Mouse (Mus musculus): ENCODE measurements around the gene Aipl1. TPM values are rescaled to one million over a fixed set of nuclear protein-coding genes. Genes with fewer than 3 reads are reported as not detected.

The Aipl1 gene
- total and polyA plus RNA-seq, 3 experiments = 0.39 to 0.58 TPM; not detected in 1

GRCm38 (mm10) chr11:72000194-72000593 is 37.1 kb downstream of the Aipl1 start:
- Histone ChIP-seq H3K4me3 (ENCODE audit: control insufficient read depth in 1 of 2, insufficient read depth in 1 of 2, low read depth in 2 of 2, low read length in 2 of 2) (no peak overlapping the region), H3K27ac (ENCODE audit: control insufficient read depth, low read depth, low read length) (no peak overlapping the region), H3K27me3 (ENCODE audit: control insufficient read depth in 1 of 2, insufficient read depth in 2 of 2, low read length in 2 of 2) (no peaks in the 10 kb centered on the region; a peak in 2 of 4 replicates), H3K79me2 (ENCODE audit: control insufficient read depth, insufficient read depth, low read length, poor library complexity) (no peaks in the 10 kb centered on the region), H3K4me1 (ENCODE audit: control insufficient read depth in 1 of 2, insufficient read depth in 2 of 2, low read length in 2 of 2) (no peaks in the 10 kb centered on the region), H3K9me3 (replicated peaks; ENCODE audit: insufficient read depth, low read length) (no peaks in the 10 kb centered on the region), H3K9ac (ENCODE audit: control insufficient read depth, low read depth, low read length, poor library complexity, severe bottlenecking) (no peak overlapping the region), H3K36me3 (ENCODE audit: control insufficient read depth in 1 of 2, insufficient read depth in 2 of 2, low read length in 2 of 2) (no peaks in the 10 kb centered on the region)
- TF ChIP-seq ZMIZ1 (IDR thresholded peaks at IDR 0.05; ENCODE audit: low read depth, low read length) (no peak), POLR2AphosphoS5 (IDR thresholded peaks at IDR 0.05; ENCODE audit: borderline replicate concordance, low read depth, low read length) (no peak), MXI1 (IDR thresholded peaks at IDR 0.05; ENCODE audit: low read depth, low read length) (no peak), E2F4 (IDR thresholded peaks at IDR 0.05; ENCODE audit: borderline replicate concordance, low read depth, low read length) (no peak), CHD1 (IDR thresholded peaks at IDR 0.05; ENCODE audit: low read depth, low read length) (no peak), SIN3A (IDR thresholded peaks at IDR 0.05; ENCODE audit: low read length) (no peak), TBP (IDR thresholded peaks at IDR 0.05; ENCODE audit: low read depth, low read length) (no peak), ZKSCAN1 (IDR thresholded peaks at IDR 0.05; ENCODE audit: low read depth, low read length) (no peak), MAZ (IDR thresholded peaks at IDR 0.05; ENCODE audit: low read depth, low read length) (no peak)
- DNase-seq (ENCODE audit: low read depth, low spot score) = no peak

- no peaks in the 10 kb centered on the region for H3K9me3 ChIP-seq (replicated peaks; ENCODE audit: insufficient read depth, low read length)
- H3K4me3 ChIP-seq (ENCODE audit: control insufficient read depth in 1 of 2, insufficient read depth in 1 of 2, low read depth in 2 of 2, low read length in 2 of 2) = no peak overlapping the region
- TF ChIP-seq MAFK (IDR thresholded peaks at IDR 0.05; ENCODE audit: borderline replicate concordance, low read depth, low read length) (no peak), USF1 (IDR thresholded peaks at IDR 0.05; ENCODE audit: low read depth, low read length) (no peak), BHLHE40 (IDR thresholded peaks at IDR 0.05; ENCODE audit: borderline replicate concordance, low read depth, low read length) (no peak), UBTF (IDR thresholded peaks at IDR 0.05; ENCODE audit: borderline replicate concordance, insufficient read depth, low read depth, low read length) (no peak), POLR2AphosphoS2 (IDR thresholded peaks at IDR 0.05; ENCODE audit: low read length) (no peak), EP300 (IDR thresholded peaks at IDR 0.05; ENCODE audit: low read depth in 1 of 2, low read length in 2 of 2) (no peak), ZKSCAN1 (IDR thresholded peaks at IDR 0.05; ENCODE audit: low read depth, low read length) (no peak), RAD21 (IDR thresholded peaks at IDR 0.05; ENCODE audit: low read depth, low read length) (no peak), MEF2A (IDR thresholded peaks at IDR 0.05; ENCODE audit: extremely low read depth, insufficient replicate concordance, low read depth, low read length, poor library complexity, severe bottlenecking) (no peak), MAX (IDR thresholded peaks at IDR 0.05; ENCODE audit: low read length) (no peak), POLR2A (IDR thresholded peaks at IDR 0.05; ENCODE audit: control insufficient read depth in 1 of 2, insufficient read depth in 1 of 2, low read depth in 1 of 2, low read length in 2 of 2, poor library complexity in 1 of 2) (no peak), GABPA (IDR thresholded peaks at IDR 0.05; ENCODE audit: low read depth, low read length) (no peak), MXI1 (IDR thresholded peaks at IDR 0.05; ENCODE audit: low read depth, low read length) (no peak), SMC3 (IDR thresholded peaks at IDR 0.05; ENCODE audit: low read depth, low read length) (no peak), ZNF384 (IDR thresholded peaks at IDR 0.05; ENCODE audit: low read depth, low read length) (no peak)
- no peak overlapping the region for H3K27ac ChIP-seq (ENCODE audit: control insufficient read depth, low read depth, low read length)
- DNase-seq (ENCODE audit: low read depth, low spot score) = no peak
- no peaks in the 10 kb centered on the region for H3K4me1 ChIP-seq (ENCODE audit: control insufficient read depth in 1 of 2, insufficient read depth in 2 of 2, low read length in 2 of 2)
- no peaks in the 10 kb centered on the region for H3K36me3 ChIP-seq (ENCODE audit: control insufficient read depth in 1 of 2, insufficient read depth in 2 of 2, low read length in 2 of 2)
- H3K9ac ChIP-seq (ENCODE audit: control insufficient read depth, low read depth, low read length, poor library complexity, severe bottlenecking) = no peak overlapping the region
- H3K27me3 ChIP-seq (ENCODE audit: control insufficient read depth in 1 of 2, insufficient read depth in 2 of 2, low read length in 2 of 2) = peaks cover 0 to 6% of the 10 kb centered on the region in 2 experiments; a peak in 2 of 4 replicates
- H3K79me2 ChIP-seq (ENCODE audit: control insufficient read depth, insufficient read depth, low read length, poor library complexity) = no peaks in the 10 kb centered on the region
Measured at GRCm38 (mm10) chr11:71996805-71997204, 40.5 kb downstream of the Aipl1 start.
